Mouse (Mus musculus) forebrain, embryonic 12.5 days (tissue): Measurements from ENCODE around the gene Oaz1. TPM values are rescaled to one million over a fixed set of nuclear protein-coding genes. Genes with fewer than 3 reads are reported as not detected.
"Not testable (repeated sequence)": the region's sequence is repeated elsewhere in the genome, so short reads cannot be mapped to it uniquely, and the experiment has no call there.

Experiments
- ATAC-seq: fragments of 200-750 bp; cut with Nextera tagmentation; 2 replicates; pipeline ENCODE4 v1.8.0; 2017; ENCODE audit warnings: moderate TSS enrichment; ENCODE audit not compliant: low FRiP score
- H3K27ac ChIP-seq: fragments of 300-500 bp; sonication (generic); 2 replicates; pipeline ENCODE4 v1.5.1; 2016; ENCODE audit warnings: mild to moderate bottlenecking
- H3K27me3 ChIP-seq: fragments of 300-500 bp; sonication (generic); 2 replicates; pipeline ENCODE4 v1.6.1; 2016; ENCODE audit warnings: mild to moderate bottlenecking
- H3K36me3 ChIP-seq: fragments of 300-500 bp; sonication (generic); replicated peaks from 2 replicates; pipeline ENCODE4 v1.6.1; 2016; ENCODE audit warnings: mild to moderate bottlenecking
- H3K4me1 ChIP-seq: fragments of 300-500 bp; sonication (generic); 2 replicates; pipeline ENCODE4 v1.6.1; 2016
- H3K4me2 ChIP-seq: fragments of 300-500 bp; sonication (generic); 2 replicates; pipeline ENCODE4 v1.6.1; 2016; ENCODE audit warnings: mild to moderate bottlenecking, moderate library complexity
- H3K4me3 ChIP-seq: fragments of 300-500 bp; sonication (generic); replicated peaks from 2 replicates; pipeline ENCODE4 v1.5.1; 2016; ENCODE audit warnings: mild to moderate bottlenecking
- H3K9ac ChIP-seq: fragments of 300-500 bp; sonication (generic); 2 replicates; pipeline ENCODE4 v1.6.1; 2016; ENCODE audit warnings: mild to moderate bottlenecking
- H3K9me3 ChIP-seq: fragments of 300-500 bp; sonication (generic); 2 replicates; pipeline ENCODE4 v1.6.1; 2016
- WGBS: fragments of 180-500 bp; shearing (Covaris S2); methylation state at CpG from one replicate; pipeline ENCODE4 v1.1.7; 2016; 5-methylcytosine and 5-hydroxymethylcytosine counted together
- polyA plus RNA-seq: library from polyadenylated mRNA; unstranded; fragments of >200 nt; fragmentation: Nextera tagmentation; extraction: Ambion mirVana; gene quantifications from 2 replicates; pipeline ENCODE4 v1.2.1, GENCODE M21; 2016

Oaz1 gene
- polyA plus RNA-seq, 1 experiment from 2014 or later = 1,490 TPM

- H3K4me3 ChIP-seq, H3K9ac ChIP-seq, H3K9me3 ChIP-seq, H3K27ac ChIP-seq, H3K4me1 ChIP-seq, H3K36me3 ChIP-seq, H3K4me2 ChIP-seq, ATAC-seq, H3K27me3 ChIP-seq: not testable (repeated sequence)
- WGBS = 81% methylated on average over 7 of the region's 7 CpGs
These were observed 8.5 kb upstream of the Oaz1 start for GRCm38 (mm10) chr10:80817955-80818354.

- H3K4me1 ChIP-seq = no peaks in the 10 kb centered on the region
- no peak overlapping the region for H3K27ac ChIP-seq
- no peak overlapping the region for H3K4me2 ChIP-seq
- no peak overlapping the region for H3K4me3 ChIP-seq
- no peaks in the 10 kb centered on the region for H3K36me3 ChIP-seq
- ATAC-seq = no peak
- no peak overlapping the region for H3K9ac ChIP-seq
- H3K9me3 ChIP-seq = no peaks in the 10 kb centered on the region
- WGBS = 56% methylated on average over 6 of the region's 6 CpGs
- H3K27me3 ChIP-seq = no peaks in the 10 kb centered on the region
These were observed 7.7 kb upstream of the Oaz1 start for GRCm38 (mm10) chr10:80818599-80819281.

- Histone ChIP-seq H3K9ac (no peak overlapping the region), H3K36me3 (no peaks in the 10 kb centered on the region), H3K9me3 (no peaks in the 10 kb centered on the region), H3K4me3 (no peak overlapping the region), H3K4me2 (no peak overlapping the region), H3K4me1 (no peaks in the 10 kb centered on the region), H3K27ac (no peak overlapping the region), H3K27me3 (no peaks in the 10 kb centered on the region)
- 64% methylated on average over 3 of the region's 3 CpGs for WGBS
- ATAC-seq = no peak
These were observed 7.0 kb upstream of the Oaz1 start for GRCm38 (mm10) chr10:80819406-80819805.

GRCm38 (mm10) chr10:80821991-80822390 lies 4.5 kb upstream of the Oaz1 start:
- Histone ChIP-seq H3K27ac (no peak overlapping the region), H3K9ac (no peak overlapping the region), H3K27me3 (no peaks in the 10 kb centered on the region), H3K36me3 (no peaks in the 10 kb centered on the region), H3K4me2 (no peak overlapping the region), H3K9me3 (no peaks in the 10 kb centered on the region), H3K4me3 (no peak overlapping the region), H3K4me1 (peaks cover 4% of the 10 kb centered on the region; the same call in 1 of the 2 replicates)
- WGBS = 47% methylated on average over 2 of the region's 2 CpGs
- ATAC-seq = no peak

- Histone ChIP-seq H3K4me2 (no peak overlapping the region), H3K27me3 (no peaks in the 10 kb centered on the region), H3K36me3 (no peaks in the 10 kb centered on the region), H3K9ac (no peak overlapping the region), H3K4me1 (peaks cover 7% of the 10 kb centered on the region), H3K4me3 (no peak overlapping the region), H3K27ac (no peak overlapping the region), H3K9me3 (no peaks in the 10 kb centered on the region)
- WGBS = 85% methylated on average over 5 of the region's 5 CpGs
- no peak for ATAC-seq
These were observed 3.9 kb upstream of the Oaz1 start for GRCm38 (mm10) chr10:80822528-80822927.

- ATAC-seq = no peak
- Histone ChIP-seq H3K4me2 (no peak overlapping the region), H3K4me1 (peaks cover 15% of the 10 kb centered on the region), H3K9ac (no peak overlapping the region), H3K36me3 (peaks cover under 1% of the 10 kb centered on the region; the same call in 1 of the 2 replicates), H3K27ac (no peak overlapping the region), H3K9me3 (no peaks in the 10 kb centered on the region), H3K27me3 (no peaks in the 10 kb centered on the region), H3K4me3 (no peak overlapping the region)
- 90% methylated on average over 1 of the region's 1 CpGs for WGBS
These were observed 3.1 kb upstream of the Oaz1 start for GRCm38 (mm10) chr10:80823316-80823715.

- ATAC-seq = no peak
- Histone ChIP-seq H3K27me3 (no peaks in the 10 kb centered on the region), H3K4me3 (no peak overlapping the region), H3K9ac (no peak overlapping the region), H3K4me2 (no peak overlapping the region), H3K36me3 (peaks cover 6% of the 10 kb centered on the region), H3K9me3 (no peaks in the 10 kb centered on the region), H3K4me1 (peaks cover 19% of the 10 kb centered on the region), H3K27ac (no peak overlapping the region)
- 74% methylated on average over 8 of the region's 8 CpGs for WGBS
These were observed 2.4 kb upstream of the Oaz1 start for GRCm38 (mm10) chr10:80823847-80824643.

GRCm38 (mm10) chr10:80824827-80825226 lies 1.6 kb upstream of the Oaz1 start:
- H3K27ac ChIP-seq = no peak overlapping the region
- H3K27me3 ChIP-seq = no peaks in the 10 kb centered on the region
- H3K4me1 ChIP-seq = peaks cover 26% of the 10 kb centered on the region
- no peaks in the 10 kb centered on the region for H3K9me3 ChIP-seq
- H3K36me3 ChIP-seq = peaks cover 14% of the 10 kb centered on the region
- no peak overlapping the region for H3K9ac ChIP-seq
- no peak overlapping the region for H3K4me3 ChIP-seq
- H3K4me2 ChIP-seq = no peak overlapping the region
- 80% methylated on average over 2 of the region's 2 CpGs for WGBS
- no peak for ATAC-seq

- H3K4me2 ChIP-seq = peak overlapping the region; percentile 99
- H3K4me1 ChIP-seq = peaks cover 45% of the 10 kb centered on the region
- H3K36me3 ChIP-seq = peaks cover 18% of the 10 kb centered on the region
- H3K4me3 ChIP-seq = peak overlapping the region; percentile 85
- no peaks in the 10 kb centered on the region for H3K27me3 ChIP-seq
- no peak for ATAC-seq
- WGBS = 8% methylated on average over 29 of the region's 29 CpGs
- H3K27ac ChIP-seq = peak overlapping the region; percentile 94
- H3K9ac ChIP-seq = peak overlapping the region; percentile 94
- no peaks in the 10 kb centered on the region for H3K9me3 ChIP-seq
These were observed 810 bp downstream of the Oaz1 start for GRCm38 (mm10) chr10:80827063-80827869.

- H3K27ac ChIP-seq = no peak overlapping the region
- peaks cover 51% of the 10 kb centered on the region for H3K4me1 ChIP-seq
- peaks cover 18% of the 10 kb centered on the region for H3K36me3 ChIP-seq
- peak overlapping the region; percentile 99 for H3K4me2 ChIP-seq
- peak overlapping the region; percentile 94 for H3K9ac ChIP-seq
- WGBS = 83% methylated on average over 10 of the region's 10 CpGs
- no peaks in the 10 kb centered on the region for H3K9me3 ChIP-seq
- H3K27me3 ChIP-seq = no peaks in the 10 kb centered on the region
- ATAC-seq = no peak
- H3K4me3 ChIP-seq = peak overlapping the region; percentile 85
These were observed 1.5 kb downstream of the Oaz1 start for GRCm38 (mm10) chr10:80827870-80828420.

- Histone ChIP-seq H3K4me2 (peak overlapping the region; percentile 99), H3K36me3 (peaks cover 18% of the 10 kb centered on the region), H3K4me3 (peak overlapping the region; percentile 85; the same call in 1 of the 2 replicates), H3K4me1 (peaks cover 52% of the 10 kb centered on the region)
- H3K27me3 ChIP-seq, ATAC-seq, H3K27ac ChIP-seq, H3K9ac ChIP-seq, H3K9me3 ChIP-seq: not testable (repeated sequence)
- WGBS = 84% methylated on average over 9 of the region's 9 CpGs
These were observed 2.1 kb downstream of the Oaz1 start for GRCm38 (mm10) chr10:80828587-80828986.
